Mouse (Mus musculus) cerebellum, adult 11 months (tissue): ENCODE results near the gene Wdr26.

ENCODE experiments used
- DNase-seq: peaks from one replicate; pipeline ENCODE4 v3.0.0; 2022

Gene Wdr26

DNA sequence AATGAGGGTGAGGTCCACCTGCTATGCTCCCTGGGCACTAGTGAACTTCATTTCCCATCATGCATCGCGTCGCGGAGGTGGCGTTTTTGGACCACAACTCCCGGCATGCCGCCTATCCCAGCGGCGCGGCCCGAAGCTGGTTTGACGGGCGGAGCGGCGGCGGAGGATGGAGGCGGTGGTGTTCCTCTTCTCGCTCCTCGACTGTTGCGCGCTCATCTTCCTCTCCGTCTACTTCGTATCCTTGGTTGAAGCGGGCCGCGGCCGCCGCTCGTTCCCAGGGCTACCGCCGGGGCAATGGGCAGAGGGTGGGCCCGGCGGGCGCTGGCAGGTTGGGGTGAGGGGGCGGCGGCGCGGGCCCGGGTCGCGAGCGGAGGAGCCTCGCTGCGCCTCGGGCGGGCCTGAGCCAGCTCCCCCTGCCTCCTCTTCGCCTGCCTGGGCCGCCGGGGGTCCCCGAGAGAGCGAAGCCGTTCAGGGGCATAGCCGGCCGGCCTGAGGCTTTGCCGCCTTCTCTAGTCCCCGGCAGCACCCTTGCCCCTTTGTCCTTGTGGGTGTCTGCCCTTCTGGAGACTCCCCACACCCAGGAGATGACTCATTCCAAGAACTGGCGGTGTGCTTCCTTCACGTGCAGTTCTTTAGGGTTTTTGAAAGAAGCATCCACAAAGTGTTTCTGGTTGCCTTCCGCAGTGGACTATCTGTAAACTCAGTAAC, 60.8 kb downstream of the Wdr26 start:
- DNase-seq: peak; percentile 87

DNA sequence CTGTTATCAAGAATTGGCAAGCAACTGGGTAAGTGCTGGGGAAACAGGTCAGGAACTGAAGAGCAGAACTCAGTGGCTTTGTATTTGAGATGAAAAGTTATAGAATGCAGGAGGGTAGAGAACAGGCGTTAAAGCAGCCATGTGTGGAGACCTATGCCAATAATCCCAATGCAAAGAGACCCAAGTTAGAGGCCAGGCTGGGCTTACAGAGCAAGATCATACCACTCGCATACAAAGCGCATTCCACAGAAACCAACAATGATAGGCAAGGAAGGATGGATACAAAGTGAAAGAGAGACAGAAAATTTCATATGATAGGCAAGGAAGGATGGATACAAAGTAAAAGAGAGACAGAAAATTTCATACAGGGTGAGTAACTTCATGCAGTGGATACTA, 61.4 kb downstream of the Wdr26 start:
- no peak for DNase-seq

DNA sequence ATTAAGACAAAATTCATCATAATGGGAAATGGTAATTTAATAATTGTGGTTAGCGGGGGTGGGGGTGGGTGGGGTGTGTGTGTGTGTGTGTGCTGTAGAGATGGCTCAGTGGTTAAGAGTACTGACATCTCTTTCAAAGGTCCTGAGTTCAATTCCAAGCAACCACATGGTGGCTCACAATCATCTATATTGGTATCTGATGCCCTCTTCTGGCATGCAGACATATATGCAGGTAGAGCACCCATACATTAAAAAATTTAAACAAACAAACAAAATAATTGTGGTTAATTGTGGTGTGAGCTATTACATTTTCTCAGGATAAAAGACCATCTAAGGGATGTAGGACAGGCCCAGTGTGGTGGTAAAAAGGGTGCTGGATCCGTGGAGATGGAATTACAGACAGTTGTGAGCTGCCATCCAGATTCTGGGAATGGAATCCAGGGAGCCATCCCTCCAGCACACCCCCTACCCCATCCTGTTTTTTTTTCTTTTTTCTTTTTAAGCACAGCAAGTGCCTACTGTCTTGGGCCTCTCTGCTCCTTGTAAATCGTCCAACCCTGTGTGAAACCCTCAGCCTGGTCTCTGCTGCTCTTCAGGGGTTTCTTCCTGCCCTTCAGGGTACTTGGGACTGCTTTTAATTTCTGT, 62.3 kb downstream of the Wdr26 start:
- no peak for DNase-seq

DNA sequence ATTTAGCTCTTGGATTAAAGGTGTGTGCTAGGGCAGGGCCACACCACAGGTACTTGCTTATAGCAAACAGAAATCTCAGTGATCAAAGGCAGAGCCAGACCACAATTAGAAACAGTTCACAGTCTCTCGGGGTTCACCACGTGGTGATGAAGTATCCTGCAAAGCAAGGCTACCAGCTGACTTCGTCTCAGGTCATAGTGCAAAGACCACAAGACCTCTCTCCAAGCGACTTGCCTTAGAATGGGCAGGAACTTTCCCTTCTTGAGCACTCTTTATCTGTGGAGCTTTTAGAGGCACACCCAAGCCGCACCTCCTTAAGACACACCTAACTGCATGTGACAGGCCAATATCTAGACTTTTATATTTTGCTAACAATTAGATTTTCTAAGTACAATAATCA, 63.3 kb downstream of the Wdr26 start:
- DNase-seq: no peak

DNA sequence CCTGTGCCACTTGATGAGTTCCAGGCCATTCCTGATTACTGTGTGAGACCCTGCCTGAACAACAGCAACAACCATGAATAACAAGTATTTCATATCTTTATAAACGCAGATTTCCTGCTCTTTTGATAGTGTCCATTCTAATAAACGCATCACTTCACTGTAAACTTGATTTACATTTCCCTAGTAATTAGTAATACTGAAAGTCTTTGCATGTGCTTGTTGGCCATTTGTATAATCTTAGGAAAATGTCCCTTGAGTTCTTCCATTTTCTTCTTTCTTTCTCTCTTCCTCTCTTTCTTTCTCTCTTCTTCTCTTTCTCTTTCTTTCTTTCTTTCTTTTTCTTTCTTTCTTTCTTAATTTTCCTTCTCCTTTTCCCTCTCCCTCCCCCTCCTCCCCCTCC, 65.6 kb downstream of the Wdr26 start:
- DNase-seq: no peak

DNA sequence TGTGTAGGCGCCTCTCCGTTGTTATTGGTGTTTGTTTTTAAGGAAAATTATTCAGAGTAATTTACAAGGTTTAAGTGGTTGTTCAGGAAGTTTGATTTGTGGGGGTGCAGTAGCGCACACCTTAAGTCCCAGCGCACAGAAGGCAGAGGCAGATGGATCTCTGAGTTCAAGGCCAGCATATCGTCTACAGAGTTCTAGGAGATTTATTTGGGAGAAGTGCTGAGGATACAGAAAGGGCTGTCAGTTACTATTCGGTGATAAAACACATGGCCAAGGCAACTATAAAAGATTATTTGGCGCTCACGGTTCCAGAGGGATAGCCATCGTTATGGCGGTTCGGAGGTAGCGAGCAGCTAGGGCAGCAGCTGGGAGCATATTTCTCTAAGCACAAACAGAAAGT, 66.8 kb downstream of the Wdr26 start:
- no peak for DNase-seq

DNA sequence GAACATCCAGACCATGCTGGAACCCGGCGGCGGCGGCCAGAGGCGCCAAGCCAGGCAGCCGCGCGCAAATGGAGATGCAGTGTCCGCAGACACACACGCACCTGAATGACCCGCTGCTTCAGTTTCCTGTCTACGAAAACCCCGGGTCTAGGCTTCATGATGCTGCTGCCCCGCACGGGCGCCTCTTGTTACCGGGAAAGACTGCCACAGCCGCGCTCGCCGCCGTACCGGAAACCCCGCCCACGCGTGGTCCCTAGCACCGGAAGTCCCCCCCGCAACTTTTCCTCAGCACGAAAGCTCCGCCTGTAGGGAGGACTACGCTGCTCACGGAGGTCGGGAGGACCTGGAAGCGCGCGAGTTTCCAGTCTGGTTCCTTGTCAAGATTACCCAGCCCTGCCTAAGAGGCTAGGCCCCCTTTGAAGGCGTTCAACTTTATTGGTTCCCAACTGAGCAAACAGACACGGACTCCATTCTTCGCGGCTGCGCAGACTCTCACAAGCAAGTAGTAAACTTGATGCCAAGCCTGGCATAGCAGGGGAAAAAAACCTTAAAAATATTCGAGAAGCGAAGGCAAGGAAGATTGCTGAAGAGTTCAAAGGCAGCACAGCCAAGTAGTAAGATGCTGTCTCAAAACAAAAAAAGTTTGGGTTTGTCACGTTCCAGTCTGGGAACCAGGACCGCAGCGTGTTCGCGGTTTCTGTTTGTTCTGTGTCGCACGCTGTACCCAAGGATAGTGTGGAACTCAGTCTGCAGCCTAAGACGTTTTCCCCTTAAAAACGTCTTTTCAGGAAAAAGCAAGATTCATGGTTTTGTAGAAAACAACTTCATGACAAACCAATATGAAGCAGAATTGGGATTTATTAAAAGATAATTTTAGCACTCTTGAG, 67.6 kb downstream of the Wdr26 start, which contains the start of the genes Nvl and Cnih4:
Gene Nvl, minus strand, starts transcription at position 255 of the 887 bp plus-strand sequence.
Gene Cnih4, plus strand, starts transcription at position 744 of the 887 bp plus-strand sequence.
- DNase-seq: peak; percentile 89

DNA sequence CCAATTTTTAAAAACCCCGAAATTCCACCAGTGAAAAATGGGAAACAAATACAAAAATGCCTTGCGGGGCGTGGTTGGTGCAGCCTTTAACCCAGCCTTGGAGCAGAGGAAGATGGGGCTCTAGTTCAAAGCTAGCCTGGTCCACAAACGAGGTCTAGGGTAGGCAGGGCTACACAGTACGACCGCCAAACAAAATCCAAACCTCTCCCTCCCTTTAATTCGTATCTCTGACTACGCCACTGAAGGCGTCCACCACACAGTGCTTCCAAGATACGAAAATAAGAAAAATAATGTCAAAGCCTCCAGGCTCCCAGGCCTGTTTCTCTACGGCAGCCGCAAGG, 68.2 kb downstream of the Wdr26 start:
- no peak for DNase-seq

DNA sequence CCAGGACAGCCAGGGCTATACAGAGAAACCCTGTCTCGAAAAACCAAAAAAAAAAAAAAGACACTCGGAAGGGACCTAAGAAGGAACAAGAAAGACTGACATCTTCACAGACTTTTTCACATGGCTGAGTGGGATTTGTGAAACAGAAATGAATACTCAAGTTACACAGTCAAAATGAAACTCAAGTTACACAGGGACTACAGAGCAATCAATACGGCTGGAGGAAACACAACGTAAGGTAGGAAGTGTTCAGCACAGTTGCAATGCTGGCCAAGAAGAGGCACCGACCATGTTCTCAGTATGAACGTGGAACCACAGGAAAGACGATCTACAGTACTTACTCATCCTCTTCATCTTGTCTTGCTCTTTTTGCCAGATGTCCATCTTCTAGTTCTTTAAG, 73.1 kb downstream of the Wdr26 start:
- no peak for DNase-seq

DNA sequence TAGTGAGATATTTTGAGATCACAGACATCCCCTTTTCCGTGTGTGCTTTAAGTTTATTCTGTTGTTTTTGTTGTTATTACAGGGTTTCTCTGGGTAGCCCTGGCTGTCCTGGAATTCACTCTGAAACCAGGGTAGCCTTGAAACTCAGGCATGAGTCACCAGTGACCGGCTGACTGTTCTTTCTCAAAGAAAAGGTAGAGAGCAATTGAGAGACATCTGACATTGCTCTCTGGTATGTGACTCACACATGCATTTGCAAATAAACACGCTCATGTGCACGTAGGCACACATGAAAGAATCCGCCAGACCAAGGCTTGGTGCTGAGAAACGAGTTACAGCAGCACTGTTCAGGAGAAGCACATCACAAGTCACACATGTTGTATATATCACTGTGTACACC, 79.9 kb downstream of the Wdr26 start:
- DNase-seq: no peak

GRCm38 (mm10) chr1:181126766-181127165, 85.0 kb downstream of the Wdr26 start:
- no peak for DNase-seq

GRCm38 (mm10) chr1:181125916-181126315, 85.9 kb downstream of the Wdr26 start:
- DNase-seq: no peak

DNA sequence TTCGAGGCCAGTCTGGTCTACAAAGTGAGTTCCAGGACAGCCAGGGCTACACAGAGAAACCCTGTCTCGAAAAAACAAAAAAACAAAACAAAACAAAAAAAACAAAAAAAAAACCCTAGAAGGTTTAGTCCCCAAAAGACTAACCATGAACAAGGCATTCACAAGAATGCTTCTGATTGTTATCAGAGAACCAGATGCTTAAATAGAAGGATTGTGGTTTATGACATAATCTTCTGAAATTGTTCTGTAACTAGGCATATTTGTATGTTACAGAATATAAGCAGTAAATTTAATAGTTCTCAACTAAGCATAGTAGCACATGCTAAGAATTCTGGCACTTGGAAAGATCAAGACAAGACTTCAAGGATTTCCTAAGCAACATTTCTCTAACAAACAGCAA, 87.7 kb downstream of the Wdr26 start:
- DNase-seq: no peak
